ENCODE assay signal across 8 mouse cellular contexts in genomic region chr5:144219306-144219705, GRCm38 (mm10). TPM values are rescaled to one million over a fixed set of nuclear protein-coding genes. Genes with fewer than 3 reads are reported as not detected.
DNase-seq lines count a peak whose midpoint lies in the region; TF ChIP-seq lines count a peak whose summit lies in the region.
"Had no signal": no experiment of that assay in that cellular context is flagged by ENCODE, and none has a peak within 500 bp of the region (broad histone marks: within the 10 kb centered on the region; RNA-seq: fewer than 3 reads in every experiment).

No protein-coding gene starts in this region.

- peak overlapping the region; percentile 57; the same call in 1 of the 2 replicates for H3K27ac ChIP-seq in layer of hippocampus, adult 2 months
- H3K27ac ChIP-seq: limb, embryonic 13.5 days had no signal

- H3K4me3 ChIP-seq in layer of hippocampus, adult 2 months = no peak overlapping the region
- H3K4me3 ChIP-seq: limb, embryonic 13.5 days had no signal

- no peak for DNase-seq in layer of hippocampus, adult 2 months (ENCODE audit: low spot score in 2 of 2)
- DNase-seq in layer of hippocampus, postnatal 36 days = no peak
- peak; percentile 31 for DNase-seq in embryo, embryonic 11 days
- DNase-seq in heart, postnatal 14 days = peak; percentile 15 to 16
- DNase-seq in lung, postnatal 25 days (ENCODE audit: low spot score) = peak; percentile 28
- DNase-seq in testis, postnatal 14 days (ENCODE audit: low spot score) = no peak
- no peak for DNase-seq in right cerebral cortex, postnatal 25 days

- intact Hi-C loops in heart, postnatal 14 days (cut with DNase I) = no loop called here

- no peak for TF ChIP-seq CTCF in layer of hippocampus, adult 2 months (conservative IDR thresholded peaks at IDR 0.05)

RNA-seq across cellular contexts. Expression of gene Tecpr1, which starts 4.1 kb away (rescaled TPM):
- total RNA-seq in layer of hippocampus, adult 2 months (2021) = 100 to 1,000 TPM; 107 to 115 TPM
- total RNA-seq in layer of hippocampus, postnatal 36 days (2021) = 100 to 1,000 TPM; 106 TPM
- 10 to 100 TPM; 29.5 to 34.7 TPM for total RNA-seq in heart, postnatal 14 days (2021)

RNA-seq across cellular contexts. Expression of gene Bri3, which starts 24.9 kb away (rescaled TPM):
- 10 to 100 TPM; 64.7 to 65.3 TPM for total RNA-seq in layer of hippocampus, adult 2 months (2021)
- 10 to 100 TPM; 61.9 to 63.7 TPM for total RNA-seq in layer of hippocampus, postnatal 36 days (2021)
- 100 to 1,000 TPM; 125 to 128 TPM for total RNA-seq in heart, postnatal 14 days (2021)

RNA-seq across cellular contexts. Expression of gene Bhlha15, which starts 29.2 kb away (rescaled TPM):
- total RNA-seq in layer of hippocampus, adult 2 months (2021) = under 1 TPM; 0.20 to 0.22 TPM
- total RNA-seq in layer of hippocampus, postnatal 36 days (2021) = under 1 TPM; 0.13 to 0.25 TPM
- total RNA-seq in heart, postnatal 14 days (2021) = not detected

Comparison
In these comparisons a context has a peak if more than half of its experiments do, and no peak if none do; other contexts are left out.
1. DNase-seq: peak in embryo, embryonic 11 days (single experiment), heart, postnatal 14 days (2 of 2) and lung, postnatal 25 days (single experiment); none in layer of hippocampus, adult 2 months (0 of 2), layer of hippocampus, postnatal 36 days (0 of 2), testis, postnatal 14 days (single experiment) and right cerebral cortex, postnatal 25 days (single experiment).